Mouse (Mus musculus) B cell, adult 2 months (primary cell): ENCODE measurements around the gene C130073F10Rik.
"Not testable (repeated sequence)": the region's sequence is repeated elsewhere in the genome, so short reads cannot be mapped to it uniquely, and the experiment has no call there.

ENCODE experiments used
- DNase-seq, 2 experiments: peaks; one replicate each; pipeline ENCODE4 v3.0.0; 2022

Gene C130073F10Rik

GRCm38 (mm10) chr4:101893656-101894420, at the start of gene C130073F10Rik:
C130073F10Rik (minus strand) TSS chr4:101893789.
- DNase-seq = no peak

GRCm38 (mm10) chr4:101940107-101940506, 46.5 kb upstream of the C130073F10Rik start, which contains the start of gene Gm12794:
Gm12794 (plus strand) TSS chr4:101940407.
- DNase-seq = not testable (repeated sequence)

- not testable (repeated sequence) for DNase-seq
Measured at GRCm38 (mm10) chr4:101908821-101909220, 15.2 kb upstream of the C130073F10Rik start, which contains the start of gene Gm12800. Gm12800 (plus strand) TSS chr4:101909121.

GRCm38 (mm10) chr4:101889377-101889776, 4.2 kb downstream of the C130073F10Rik start:
- DNase-seq = no peak

- DNase-seq = no peak
Measured at GRCm38 (mm10) chr4:101883641-101884040, 9.9 kb downstream of the C130073F10Rik start.

GRCm38 (mm10) chr4:101875687-101876086, 17.9 kb downstream of the C130073F10Rik start:
- not testable (repeated sequence) for DNase-seq

GRCm38 (mm10) chr4:101872031-101872430, 21.6 kb downstream of the C130073F10Rik start:
- not testable (repeated sequence) for DNase-seq

GRCm38 (mm10) chr4:101862289-101862688, 31.3 kb downstream of the C130073F10Rik start:
- no peak for DNase-seq

- DNase-seq = no peak
Measured at GRCm38 (mm10) chr4:101860873-101861272, 32.7 kb downstream of the C130073F10Rik start.

- no peak for DNase-seq
Measured at GRCm38 (mm10) chr4:101850908-101851307, 42.7 kb downstream of the C130073F10Rik start.

GRCm38 (mm10) chr4:101843923-101844322, 49.7 kb downstream of the C130073F10Rik start, which contains the start of gene B020004J07Rik:
B020004J07Rik (minus strand) TSS chr4:101844023.
- DNase-seq = not testable (repeated sequence)
